Mouse (Mus musculus) CD4-positive, CD25-positive, alpha-beta regulatory T cell, adult 2 months (primary cell): ENCODE results near the gene Rbm4b.

Experiments used
- DNase-seq: peaks from one replicate; pipeline ENCODE4 v3.0.0-alpha.2; 2012; ENCODE audit warnings: low read depth, low spot score

Rbm4b gene

DNA sequence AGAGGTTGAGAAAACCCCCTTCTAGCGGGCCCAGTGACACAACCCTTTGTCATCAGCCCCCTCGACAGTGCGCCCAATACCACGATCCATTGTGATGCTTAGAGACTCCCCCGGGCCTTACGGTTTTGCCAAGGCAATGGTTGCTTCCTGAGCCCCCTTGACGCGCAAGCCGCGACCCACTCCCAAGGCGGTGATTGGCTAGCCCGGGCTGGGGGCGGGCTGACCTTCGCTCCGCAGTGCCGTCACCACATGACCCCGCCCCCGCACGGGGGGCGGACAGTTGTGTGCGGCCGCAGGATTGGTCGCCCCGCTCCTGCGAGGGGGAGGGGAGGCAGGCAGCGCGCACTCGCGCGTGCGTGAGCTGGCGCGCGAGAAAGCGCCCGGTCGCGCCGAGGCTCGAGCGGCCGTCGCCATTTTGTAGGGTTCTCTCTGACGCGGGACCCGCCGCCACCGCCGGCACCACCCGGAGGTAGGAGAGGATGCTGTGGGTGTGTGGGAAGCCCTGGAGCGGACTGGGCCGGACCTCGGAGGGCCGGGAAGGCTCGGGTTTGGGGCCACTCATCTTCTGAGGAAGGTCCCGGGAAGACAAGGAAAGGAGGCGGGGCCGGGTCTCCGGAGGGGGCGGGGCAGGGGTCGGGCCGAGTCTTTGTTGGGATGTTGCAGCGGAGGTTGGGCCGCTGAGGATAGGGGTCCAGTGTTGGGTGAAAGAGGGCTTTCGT, at the start of gene Rbm4b:
Gene Rbm4b, plus strand, starts transcription at position 305 of the 719 bp plus-strand sequence.
- DNase-seq, result peak; percentile 99

DNA sequence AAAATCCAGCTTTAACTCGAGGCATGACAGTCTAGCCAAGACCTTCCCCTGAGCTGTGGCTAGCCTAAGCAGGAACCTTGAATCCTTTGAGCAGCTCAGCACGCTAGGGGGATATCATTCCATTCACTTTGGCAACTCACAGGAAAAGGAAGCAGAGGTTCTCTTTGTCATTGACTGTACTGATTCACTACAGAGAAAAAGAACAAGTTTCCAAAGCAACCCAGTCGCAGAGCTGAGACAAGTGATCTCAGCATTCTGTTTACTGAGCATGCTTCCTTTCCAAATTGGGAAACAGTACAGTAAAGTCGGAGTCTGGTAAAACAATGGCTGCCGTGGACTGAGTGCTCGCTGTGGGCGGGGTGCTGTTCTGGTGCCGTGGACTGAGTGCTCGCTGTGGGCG, 47.5 kb upstream of the Rbm4b start:
- DNase-seq, result no peak

DNA sequence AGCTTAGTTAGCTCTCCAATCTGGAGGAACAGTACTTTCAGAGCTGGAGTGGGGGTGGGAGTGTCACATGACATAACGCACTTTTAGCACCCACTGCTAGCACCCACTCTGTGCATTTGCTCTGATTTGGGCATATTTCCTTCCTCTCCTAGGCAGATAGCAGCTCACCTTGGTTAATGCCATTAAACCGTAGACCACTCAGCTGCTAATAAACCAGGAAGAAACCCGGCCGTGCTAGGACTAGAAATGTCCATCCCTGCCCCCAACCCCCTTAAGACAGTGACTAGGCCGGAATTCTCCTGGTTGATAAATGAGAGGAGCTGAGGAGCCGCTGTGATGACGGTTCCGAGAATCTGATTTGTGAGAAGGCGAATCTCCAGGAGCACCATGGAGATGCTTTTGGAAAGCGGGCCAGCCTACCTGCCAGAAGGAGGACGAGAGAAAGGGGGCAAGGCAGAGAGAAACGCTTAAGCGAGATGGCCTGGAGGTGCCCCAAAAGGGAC, 45.1 kb upstream of the Rbm4b start, which contains the start of gene Sptbn2:
Gene Sptbn2, plus strand, starts transcription at position 70 of the 503 bp plus-strand sequence.
- DNase-seq, result no peak

GRCm38 (mm10) chr19:4711601-4712155, 44.6 kb upstream of the Rbm4b start:
- DNase-seq, result no peak

DNA sequence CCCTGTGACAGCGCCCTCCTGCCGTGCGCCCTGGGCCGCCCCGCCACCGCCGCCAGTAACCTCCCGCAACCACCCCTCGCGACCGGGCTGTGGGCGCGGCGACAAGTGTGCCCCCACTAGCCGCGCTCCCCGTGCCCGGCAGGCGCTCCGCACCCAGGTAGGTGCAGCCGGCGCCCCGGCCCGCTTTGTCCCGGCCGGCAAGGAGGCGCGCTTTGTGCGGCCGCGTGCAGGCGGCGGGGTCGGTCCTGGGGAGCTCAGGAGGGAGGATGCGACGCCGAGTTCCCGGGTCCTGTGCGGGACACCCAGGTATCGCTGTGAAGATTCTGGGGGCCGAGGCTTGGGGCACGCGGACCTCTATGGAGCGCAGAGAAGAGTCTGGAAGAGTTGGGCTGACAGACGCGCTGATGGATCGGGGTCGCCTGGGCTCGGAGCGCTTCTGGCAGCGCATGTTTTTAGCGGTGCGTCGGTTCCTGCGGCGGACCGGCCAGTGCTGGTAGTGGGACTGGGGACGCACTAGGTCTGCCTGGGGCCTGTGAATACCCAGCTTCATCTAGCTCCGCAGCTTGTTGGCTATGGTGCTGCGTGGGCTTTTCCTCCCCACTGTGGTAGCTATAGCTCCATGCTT, 44.0 kb upstream of the Rbm4b start:
- no peak for DNase-seq

- DNase-seq, result no peak
These were observed 43.3 kb upstream of the Rbm4b start for GRCm38 (mm10) chr19:4712781-4713526.

GRCm38 (mm10) chr19:4713886-4714285, 42.4 kb upstream of the Rbm4b start:
- DNase-seq, result no peak

- no peak for DNase-seq
These were observed 39.5 kb upstream of the Rbm4b start for GRCm38 (mm10) chr19:4716756-4717155.

GRCm38 (mm10) chr19:4717281-4717680, 39.0 kb upstream of the Rbm4b start:
- DNase-seq, result no peak

- peak; percentile 53 for DNase-seq
These were observed 37.6 kb upstream of the Rbm4b start for GRCm38 (mm10) chr19:4718716-4719115.

GRCm38 (mm10) chr19:4719351-4719764, 36.9 kb upstream of the Rbm4b start:
- DNase-seq, result no peak

DNA sequence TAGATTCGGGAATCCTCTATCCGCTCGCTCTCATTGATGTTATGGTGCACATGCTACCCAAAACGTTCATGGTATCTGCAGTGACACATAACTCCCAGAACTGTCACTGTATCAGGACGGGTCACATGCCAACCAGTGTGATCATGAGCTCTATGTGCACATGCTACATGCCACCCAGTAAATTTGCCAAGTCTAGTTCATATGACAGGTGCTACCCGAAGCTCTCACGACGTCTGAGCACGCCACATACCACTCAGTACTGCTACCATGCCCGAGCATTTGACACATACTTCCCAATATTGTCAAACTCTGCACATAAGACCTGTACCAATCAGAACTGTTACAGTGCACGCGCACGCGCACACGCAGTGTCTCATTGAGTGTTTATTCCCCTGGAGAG, 36.2 kb upstream of the Rbm4b start:
- no peak for DNase-seq

DNA sequence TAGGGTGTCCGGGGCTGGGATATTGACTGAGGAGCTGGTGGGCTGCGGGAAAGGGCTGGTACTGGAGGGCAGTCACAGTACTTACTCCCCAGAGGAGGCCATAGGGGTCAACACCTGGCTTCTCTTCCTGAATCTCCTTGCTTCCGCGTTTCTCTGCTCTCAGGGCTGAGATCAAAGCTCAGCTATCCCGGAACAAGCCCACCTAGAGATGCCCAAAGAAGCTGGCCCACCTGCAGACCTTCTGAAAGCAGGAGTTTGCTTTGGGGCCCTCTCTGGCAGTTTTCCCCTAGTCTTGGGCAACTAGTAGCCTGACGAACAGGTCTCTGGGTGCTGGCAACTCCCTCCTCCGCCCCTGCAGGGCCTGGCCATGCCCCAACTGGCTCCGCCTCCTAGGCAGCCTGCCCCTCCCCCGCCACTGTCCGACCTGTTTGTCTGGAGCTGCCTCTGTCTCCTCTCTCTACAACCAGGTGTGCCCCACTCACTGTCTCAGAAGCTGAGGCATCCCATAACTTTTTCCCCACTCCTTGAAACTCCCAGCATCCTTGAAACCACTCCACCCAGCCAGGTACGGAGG, 35.5 kb upstream of the Rbm4b start:
- DNase-seq, result no peak

GRCm38 (mm10) chr19:4729186-4729585, 27.1 kb upstream of the Rbm4b start:
- no peak for DNase-seq

DNA sequence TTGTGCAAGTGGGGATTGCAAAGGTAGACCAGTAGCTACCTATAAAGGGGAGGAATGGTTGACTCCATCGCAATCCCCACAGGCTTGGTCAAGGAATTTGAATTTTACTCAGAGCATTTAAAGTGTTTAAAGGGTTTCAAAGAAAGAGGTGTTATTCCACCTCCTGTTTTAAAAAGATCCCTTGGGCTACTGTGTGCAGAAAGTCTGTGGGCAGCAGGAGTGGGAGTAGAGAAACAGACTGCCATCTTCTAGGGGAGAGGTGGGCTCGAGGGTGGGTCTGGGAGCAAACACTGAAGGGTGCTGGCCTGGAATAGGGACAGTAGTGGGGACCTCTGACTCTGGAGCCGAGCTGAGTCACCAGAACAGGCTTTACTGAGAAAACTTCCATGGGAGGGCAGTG, 23.2 kb upstream of the Rbm4b start:
- no peak for DNase-seq

DNA sequence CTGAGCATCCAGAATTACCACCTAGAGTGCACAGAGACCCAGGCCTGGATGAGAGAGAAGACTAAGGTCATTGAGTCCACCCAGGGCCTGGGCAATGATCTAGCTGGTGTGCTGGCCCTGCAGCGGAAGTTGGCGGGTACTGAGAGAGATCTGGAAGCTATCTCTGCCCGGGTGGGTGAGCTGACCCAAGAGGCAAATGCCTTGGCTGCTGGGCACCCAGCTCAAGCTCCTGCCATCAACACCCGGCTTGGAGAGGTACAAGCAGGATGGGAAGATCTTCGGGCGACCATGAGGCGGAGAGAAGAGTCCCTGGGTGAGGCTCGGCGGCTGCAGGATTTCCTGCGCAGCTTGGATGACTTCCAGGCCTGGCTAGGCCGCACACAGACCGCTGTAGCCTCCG, 18.4 kb upstream of the Rbm4b start:
- no peak for DNase-seq

DNA sequence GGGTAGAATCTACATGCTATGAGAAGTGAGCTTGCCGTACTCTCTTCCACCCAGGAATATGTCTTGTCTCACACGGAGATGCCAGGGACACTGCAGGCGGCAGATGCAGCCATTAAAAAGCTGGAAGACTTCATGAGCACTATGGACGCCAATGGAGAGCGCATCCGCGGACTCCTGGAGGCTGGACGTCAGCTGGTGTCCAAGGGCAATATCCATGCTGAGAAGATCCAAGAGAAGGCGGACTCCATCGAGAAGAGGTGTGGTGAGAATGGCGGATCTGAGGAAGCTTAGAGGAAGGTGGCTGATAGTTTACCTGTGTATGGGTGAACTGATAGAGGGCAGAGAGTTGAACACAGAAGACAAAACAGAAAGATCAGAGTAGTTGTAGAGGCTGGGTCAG, 17.2 kb upstream of the Rbm4b start:
- DNase-seq, result no peak

GRCm38 (mm10) chr19:4739762-4740161, 16.5 kb upstream of the Rbm4b start:
- DNase-seq, result no peak

- no peak for DNase-seq
These were observed 14.8 kb upstream of the Rbm4b start for GRCm38 (mm10) chr19:4741482-4741881.

DNA sequence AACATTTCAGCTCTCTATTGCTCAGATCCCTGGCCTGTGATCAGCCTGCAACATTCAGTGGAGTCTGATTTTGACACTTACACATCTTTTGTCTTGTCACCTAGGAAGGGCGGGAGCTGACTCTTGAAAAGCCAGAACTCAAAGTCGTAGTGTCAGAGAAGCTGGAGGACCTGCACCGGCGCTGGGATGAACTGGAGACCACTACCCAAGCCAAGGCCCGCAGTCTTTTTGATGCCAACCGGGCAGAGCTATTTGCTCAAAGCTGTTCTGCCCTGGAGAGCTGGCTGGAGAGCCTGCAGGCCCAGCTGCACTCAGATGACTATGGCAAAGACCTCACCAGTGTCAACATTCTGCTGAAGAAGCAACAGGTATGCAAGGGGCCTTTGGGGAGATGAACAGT, 14.1 kb upstream of the Rbm4b start:
- no peak for DNase-seq

- peak; percentile 54 for DNase-seq
These were observed 12.8 kb upstream of the Rbm4b start for GRCm38 (mm10) chr19:4743524-4743923.

GRCm38 (mm10) chr19:4744026-4744425, 12.3 kb upstream of the Rbm4b start:
- DNase-seq, result no peak
